Mouse (Mus musculus) forebrain, embryonic 10.5 days (tissue): ENCODE results near the gene Rpusd3. TPM values are rescaled to one million over a fixed set of nuclear protein-coding genes. Genes with fewer than 3 reads are reported as not detected.

ENCODE experiments used
- DNase-seq: peaks from one replicate; pipeline ENCODE4 v3.0.0-alpha.2; 2017; ENCODE audit warnings: low spot score; ENCODE audit errors: extremely low spot score
- H3K27ac ChIP-seq: fragments of 300-500 bp; sonication (generic); 2 replicates; pipeline ENCODE4 v1.5.1; 2016; ENCODE audit warnings: mild to moderate bottlenecking
- H3K27me3 ChIP-seq: fragments of 300-500 bp; sonication (generic); 2 replicates; pipeline ENCODE4 v1.6.1; 2016; ENCODE audit warnings: mild to moderate bottlenecking; ENCODE audit not compliant: poor library complexity, severe bottlenecking
- H3K36me3 ChIP-seq: fragments of 300-500 bp; sonication (generic); replicated peaks from 2 replicates; pipeline ENCODE4 v1.6.1; 2016; ENCODE audit warnings: mild to moderate bottlenecking, moderate library complexity
- H3K4me1 ChIP-seq: fragments of 300-500 bp; sonication (generic); 2 replicates; pipeline ENCODE4 v1.6.1; 2016
- H3K4me3 ChIP-seq: fragments of 300-500 bp; sonication (generic); 2 replicates; pipeline ENCODE4 v1.5.1; 2016; ENCODE audit warnings: mild to moderate bottlenecking, moderate library complexity
- H3K9me3 ChIP-seq: fragments of 300-500 bp; sonication (generic); 2 replicates; pipeline ENCODE4 v1.6.1; 2016; ENCODE audit warnings: mild to moderate bottlenecking, moderate library complexity
- whole genome bisulfite sequencing: fragments of 180-500 bp; shearing (Covaris S2); methylation state at CpG from one replicate; pipeline ENCODE4 v1.1.7; 2016; 5-methylcytosine and 5-hydroxymethylcytosine counted together
- polyA plus RNA-seq: library from polyadenylated mRNA; unstranded; fragments of >200 nt; fragmentation: Nextera tagmentation; extraction: Ambion mirVana; gene quantifications from 2 replicates; pipeline ENCODE4 v1.2.1, GENCODE M21; 2016

Rpusd3 gene
- polyA plus RNA-seq = 38.3 and 40.6 TPM in 2 replicates

GRCm38 (mm10) chr6:113419199-113419587 is at the start of gene Rpusd3:
Gene Rpusd3, minus strand, starts transcription at chr6:113419340.
- no peaks in the 10 kb centered on the region for H3K27me3 ChIP-seq
- H3K36me3 ChIP-seq = peaks cover 30% of the 10 kb centered on the region
- H3K9me3 ChIP-seq = no peaks in the 10 kb centered on the region
- H3K4me1 ChIP-seq = peaks cover 17% of the 10 kb centered on the region
- H3K27ac ChIP-seq = peak within 1 kb of the TSS; percentile 80
- under 1% methylated on average over 25 of the region's 25 CpGs for WGBS
- peak within 1 kb of the TSS; percentile 64 for H3K4me3 ChIP-seq
- peak; percentile 94 for DNase-seq

GRCm38 (mm10) chr6:113468512-113468911 is 49.4 kb upstream of the Rpusd3 start:
- 81% methylated on average over 3 of the region's 3 CpGs for WGBS
- Histone ChIP-seq H3K4me3 (peak overlapping the region; percentile 54), H3K9me3 (no peaks in the 10 kb centered on the region), H3K36me3 (no peaks in the 10 kb centered on the region), H3K4me1 (peaks cover 34% of the 10 kb centered on the region), H3K27ac (0 out of 2 replicates have a peak overlapping the region, but pooled peaks have one; percentile 62), H3K27me3 (peaks cover 54% of the 10 kb centered on the region)
- no peak for DNase-seq

GRCm38 (mm10) chr6:113465602-113466001 is 46.5 kb upstream of the Rpusd3 start:
- Histone ChIP-seq H3K4me1 (peaks cover 17% of the 10 kb centered on the region), H3K27me3 (peaks cover 29% of the 10 kb centered on the region), H3K4me3 (no peak overlapping the region), H3K36me3 (no peaks in the 10 kb centered on the region), H3K27ac (no peak overlapping the region), H3K9me3 (no peaks in the 10 kb centered on the region)
- WGBS = 73% methylated on average over 5 of the region's 5 CpGs
- DNase-seq = no peak

GRCm38 (mm10) chr6:113464040-113464439 is 44.9 kb upstream of the Rpusd3 start:
- Histone ChIP-seq H3K27ac (no peak overlapping the region), H3K9me3 (no peaks in the 10 kb centered on the region), H3K4me1 (peaks cover 4% of the 10 kb centered on the region), H3K36me3 (no peaks in the 10 kb centered on the region), H3K4me3 (no peak overlapping the region), H3K27me3 (peaks cover 13% of the 10 kb centered on the region)
- no peak for DNase-seq
- WGBS = 74% methylated on average over 7 of the region's 7 CpGs

- Histone ChIP-seq H3K36me3 (no peaks in the 10 kb centered on the region), H3K4me3 (no peak overlapping the region), H3K27ac (peak overlapping the region; percentile 12; the same call in 1 of the 2 replicates), H3K9me3 (no peaks in the 10 kb centered on the region), H3K4me1 (0 out of 2 replicates have a peak, but pooled peaks cover 3% of the 10 kb centered on the region), H3K27me3 (no peaks in the 10 kb centered on the region)
- DNase-seq = no peak
- 73% methylated on average over 10 of the region's 10 CpGs for WGBS
Observed at GRCm38 (mm10) chr6:113458635-113459034, 39.5 kb upstream of the Rpusd3 start.

- H3K9me3 ChIP-seq = no peaks in the 10 kb centered on the region
- H3K4me3 ChIP-seq = no peak within 1 kb of the TSS
- H3K36me3 ChIP-seq = no peaks in the 10 kb centered on the region
- WGBS = 76% methylated on average over 10 of the region's 10 CpGs
- no peaks in the 10 kb centered on the region for H3K27me3 ChIP-seq
- H3K4me1 ChIP-seq = 0 out of 2 replicates have a peak, but pooled peaks cover 3% of the 10 kb centered on the region
- no peak for DNase-seq
- peak within 1 kb of the TSS; percentile 12; the same call in 1 of the 2 replicates for H3K27ac ChIP-seq
Observed at GRCm38 (mm10) chr6:113457952-113458534, 38.9 kb upstream of the Rpusd3 start, which contains the start of gene Il17re. Gene Il17re, plus strand, starts transcription at chr6:113458484.

GRCm38 (mm10) chr6:113455007-113455406 is 35.9 kb upstream of the Rpusd3 start:
- no peak for DNase-seq

GRCm38 (mm10) chr6:113451839-113452238 is 32.7 kb upstream of the Rpusd3 start:
- Histone ChIP-seq H3K9me3 (no peaks in the 10 kb centered on the region), H3K4me3 (no peak overlapping the region), H3K27ac (no peak overlapping the region), H3K36me3 (peaks cover 29% of the 10 kb centered on the region), H3K27me3 (no peaks in the 10 kb centered on the region), H3K4me1 (no peaks in the 10 kb centered on the region)
- DNase-seq = no peak
- 89% methylated on average over 2 of the region's 2 CpGs for WGBS

More at GRCm38 (mm10) chr6:113455007-113455406, 35.9 kb upstream of the Rpusd3 start:
- Histone ChIP-seq H3K9me3 (no peaks in the 10 kb centered on the region), H3K27ac (no peak overlapping the region), H3K4me1 (0 out of 2 replicates have a peak, but pooled peaks cover 3% of the 10 kb centered on the region), H3K36me3 (no peaks in the 10 kb centered on the region), H3K27me3 (no peaks in the 10 kb centered on the region), H3K4me3 (no peak overlapping the region)
- 78% methylated on average over 5 of the region's 5 CpGs for WGBS

- peaks cover 10% of the 10 kb centered on the region for H3K4me1 ChIP-seq
- 94% methylated on average over 4 of the region's 4 CpGs for WGBS
- no peak for DNase-seq
- H3K4me3 ChIP-seq = no peak overlapping the region
- no peaks in the 10 kb centered on the region for H3K27me3 ChIP-seq
- peaks cover 48% of the 10 kb centered on the region for H3K36me3 ChIP-seq
- H3K9me3 ChIP-seq = no peaks in the 10 kb centered on the region
- no peak overlapping the region for H3K27ac ChIP-seq
Observed at GRCm38 (mm10) chr6:113447639-113448038, 28.5 kb upstream of the Rpusd3 start.

GRCm38 (mm10) chr6:113444207-113444965 is 25.2 kb upstream of the Rpusd3 start:
- Histone ChIP-seq H3K27me3 (no peaks in the 10 kb centered on the region), H3K27ac (no peak overlapping the region), H3K4me1 (peaks cover 15% of the 10 kb centered on the region), H3K4me3 (no peak overlapping the region), H3K36me3 (peaks cover 44% of the 10 kb centered on the region), H3K9me3 (no peaks in the 10 kb centered on the region)
- WGBS = 88% methylated on average over 8 of the region's 8 CpGs
- no peak for DNase-seq

GRCm38 (mm10) chr6:113443091-113443490 is 24.0 kb upstream of the Rpusd3 start:
- H3K27me3 ChIP-seq = no peaks in the 10 kb centered on the region
- peaks cover 31% of the 10 kb centered on the region for H3K36me3 ChIP-seq
- peaks cover 15% of the 10 kb centered on the region for H3K4me1 ChIP-seq
- no peaks in the 10 kb centered on the region for H3K9me3 ChIP-seq
- H3K27ac ChIP-seq = peak overlapping the region; percentile 91
- DNase-seq = no peak
- H3K4me3 ChIP-seq = peak overlapping the region; percentile 97
- WGBS = 51% methylated on average over 12 of the region's 12 CpGs

- WGBS = under 1% methylated on average over 45 of the region's 45 CpGs
- H3K36me3 ChIP-seq = peaks cover 26% of the 10 kb centered on the region
- peaks cover 15% of the 10 kb centered on the region for H3K4me1 ChIP-seq
- DNase-seq = peak; percentile 92
- peak within 1 kb of the TSS; percentile 97 for H3K4me3 ChIP-seq
- no peaks in the 10 kb centered on the region for H3K9me3 ChIP-seq
- no peaks in the 10 kb centered on the region for H3K27me3 ChIP-seq
- peak within 1 kb of the TSS; percentile 91 for H3K27ac ChIP-seq
Observed at GRCm38 (mm10) chr6:113442442-113443090, 23.4 kb upstream of the Rpusd3 start, which contains the start of gene Jagn1. Gene Jagn1, plus strand, starts transcription at chr6:113442569.
